38 mouse cellular contexts compared by ENCODE assay signal in genomic region chr7:99993159-99993558, GRCm38 (mm10). TPM values are rescaled to one million over a fixed set of nuclear protein-coding genes. Genes with fewer than 3 reads are reported as not detected.
"Had no signal": no experiment of that assay in that cellular context is flagged by ENCODE, and none has a peak within 500 bp of the region (broad histone marks: within the 10 kb centered on the region; RNA-seq: fewer than 3 reads in every experiment).

No protein-coding gene starts in this region.

- H3K9me3 ChIP-seq: heart, embryonic 10.5 days; heart, embryonic 12.5 days; heart, embryonic 13.5 days; heart, embryonic 15.5 days; hindbrain, embryonic 10.5 days; hindbrain, embryonic 12.5 days; hindbrain, embryonic 13.5 days; hindbrain, embryonic 15.5 days; intestine, embryonic 15.5 days; kidney, embryonic 15.5 days had no signal

- H3K4me1 ChIP-seq: heart, embryonic 10.5 days; heart, embryonic 13.5 days; hindbrain, embryonic 10.5 days; hindbrain, embryonic 12.5 days; hindbrain, embryonic 13.5 days; hindbrain, embryonic 15.5 days; intestine, embryonic 15.5 days; kidney, embryonic 15.5 days had no signal

- H3K4me3 ChIP-seq: heart, embryonic 10.5 days; heart, embryonic 12.5 days; heart, embryonic 13.5 days; heart, embryonic 15.5 days; hindbrain, embryonic 10.5 days; hindbrain, embryonic 12.5 days; hindbrain, embryonic 13.5 days; hindbrain, embryonic 15.5 days; intestine, embryonic 15.5 days; kidney, embryonic 15.5 days; layer of hippocampus, adult 2 months had no signal

- ATAC-seq: hindbrain, embryonic 16.5 days; hindbrain, postnatal 0 days; inflammation-experienced regulatory T-cells, adult 6 months; intestine, embryonic 15.5 days; intestine, embryonic 16.5 days; intestine, postnatal 0 days had no signal

- H3K36me3 ChIP-seq: heart, embryonic 10.5 days; heart, embryonic 12.5 days; heart, embryonic 13.5 days; heart, embryonic 15.5 days; hindbrain, embryonic 10.5 days; hindbrain, embryonic 12.5 days; hindbrain, embryonic 13.5 days; hindbrain, embryonic 15.5 days; intestine, embryonic 15.5 days; kidney, embryonic 15.5 days had no signal

- H3K27ac ChIP-seq: heart, embryonic 10.5 days; heart, embryonic 13.5 days; heart, embryonic 15.5 days; hindbrain, embryonic 10.5 days; hindbrain, embryonic 12.5 days; hindbrain, embryonic 13.5 days; hindbrain, embryonic 14.5 days; hindbrain, embryonic 15.5 days; hindbrain, postnatal 0 days; intestine, embryonic 15.5 days; kidney, embryonic 15.5 days; kidney, postnatal 0 days; layer of hippocampus, adult 2 months had no signal

- DNase-seq: heart, postnatal 14 days; heart, postnatal 36 days; heart, postnatal 4 days; kidney, adult 11 months; kidney, adult 18-20 months; kidney, adult 2 months; kidney, adult 8-10 months; kidney, adult 9 months; kidney, postnatal 10 days; kidney, postnatal 14 days; kidney, postnatal 25 days; kidney, postnatal 36 days; kidney, postnatal 4 days; layer of hippocampus, adult 9-11 months; layer of hippocampus, postnatal 36 days had no signal

- H3K27me3 ChIP-seq: heart, embryonic 12.5 days; heart, embryonic 13.5 days; heart, embryonic 15.5 days; hindbrain, embryonic 12.5 days; hindbrain, embryonic 13.5 days; hindbrain, embryonic 15.5 days; intestine, embryonic 15.5 days; kidney, embryonic 15.5 days had no signal

- H3K4me2 ChIP-seq: heart, embryonic 11.5 days; heart, embryonic 12.5 days; heart, embryonic 13.5 days; heart, embryonic 15.5 days; hindbrain, embryonic 12.5 days; hindbrain, embryonic 13.5 days; hindbrain, embryonic 14.5 days; hindbrain, embryonic 15.5 days; intestine, embryonic 15.5 days; kidney, embryonic 15.5 days had no signal

- H3K9ac ChIP-seq: heart, embryonic 12.5 days; heart, embryonic 13.5 days; heart, embryonic 15.5 days; hindbrain, embryonic 12.5 days; hindbrain, embryonic 13.5 days; hindbrain, embryonic 14.5 days; hindbrain, embryonic 15.5 days; intestine, embryonic 15.5 days; kidney, embryonic 15.5 days had no signal

RNA-seq across cellular contexts. Expression of gene Chrdl2, which starts 12.8 kb away (rescaled TPM):
- total RNA-seq: heart, postnatal 14 days; heart, postnatal 4 days; hematopoietic stem cell, adult 5-6 weeks; layer of hippocampus, adult 18-20 months had no signal
- polyA plus RNA-seq: heart, embryonic 16.5 days; hindbrain, embryonic 11.5 days; inflammation-experienced regulatory T-cells, adult 6 months had no signal
